Mouse (Mus musculus) stomach, embryonic 14.5 days (tissue): ENCODE measurements at regions not wholly inside any gene's neighbourhood (a gene's known extent, or its start where the extent isn't known, plus 50 kb on each side); places are given as distances from the start of the nearest gene placed in this dataset.

Source experiments
- ATAC-seq: fragments of 200-750 bp; cut with Nextera tagmentation; 2 replicates; pipeline ENCODE4 v1.8.0; 2017; ENCODE audit warnings: low read depth, moderate TSS enrichment; ENCODE audit not compliant: insufficient number of reproducible peaks, insufficient read depth, low FRiP score
- H3K27ac ChIP-seq: fragments of 300-500 bp; sonication (generic); 2 replicates; pipeline ENCODE4 v1.5.1; 2014; ENCODE audit warnings: mild to moderate bottlenecking, low read length, moderate library complexity, mixed read lengths
- H3K27me3 ChIP-seq: fragments of 300-500 bp; sonication (generic); 2 replicates; pipeline ENCODE4 v1.6.1; 2014; ENCODE audit warnings: low read length, control low read depth, mixed read lengths; ENCODE audit not compliant: control insufficient read depth, insufficient read depth
- H3K36me3 ChIP-seq: fragments of 300-500 bp; sonication (generic); 2 replicates; pipeline ENCODE4 v1.6.1; 2014; ENCODE audit warnings: mild to moderate bottlenecking, control low read depth, low read length, moderate library complexity, mixed read lengths; ENCODE audit not compliant: control insufficient read depth, insufficient read depth
- H3K4me1 ChIP-seq: fragments of 300-500 bp; sonication (generic); 2 replicates; pipeline ENCODE4 v1.6.1; 2014; ENCODE audit warnings: low read length, control low read depth, mixed read lengths; ENCODE audit not compliant: control insufficient read depth, insufficient read depth
- H3K4me2 ChIP-seq: fragments of 300-500 bp; sonication (generic); replicated peaks from 2 replicates; pipeline ENCODE4 v1.6.1; 2014; ENCODE audit warnings: low read depth, low read length, control low read depth
- H3K4me3 ChIP-seq: fragments of 300-500 bp; sonication (generic); 2 replicates; pipeline ENCODE4 v1.5.1; 2014; ENCODE audit warnings: low read depth, low read length, control low read depth
- H3K9ac ChIP-seq: fragments of 300-500 bp; sonication (generic); replicated peaks from 2 replicates; pipeline ENCODE4 v1.6.1; 2014; ENCODE audit warnings: low read depth, mild to moderate bottlenecking, control low read depth, low read length, moderate library complexity, mixed read lengths
- H3K9me3 ChIP-seq: fragments of 300-500 bp; sonication (generic); 2 replicates; pipeline ENCODE4 v1.6.1; 2016; ENCODE audit warnings: low read depth, low read length, control low read depth; ENCODE audit not compliant: control insufficient read depth
- WGBS: fragments of 180-500 bp; shearing (Covaris S2); extraction: QIAGEN DNeasy Blood & Tissue Kit; methylation state at CpG from one replicate; pipeline ENCODE4 v1.1.7; 2014; 5-methylcytosine and 5-hydroxymethylcytosine counted together

DNA sequence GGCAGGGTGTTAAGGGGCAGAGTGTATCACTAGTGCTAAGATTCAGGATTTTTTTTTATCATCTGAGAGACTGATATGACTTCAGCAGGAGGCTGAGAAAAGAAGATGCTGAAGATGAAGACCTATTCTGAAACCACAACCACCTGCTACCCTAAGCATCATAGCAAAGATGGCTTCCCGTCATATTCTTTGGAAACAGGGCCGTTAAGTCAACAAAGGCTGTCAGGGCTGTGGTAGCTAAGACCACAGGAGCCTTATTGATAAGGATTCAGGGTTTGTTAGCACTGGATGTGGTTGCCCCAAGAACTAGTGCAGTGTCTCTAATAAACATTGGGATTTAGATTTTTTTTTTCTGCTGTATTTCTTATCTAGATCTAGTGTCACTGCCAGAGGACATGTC, 56.7 kb upstream of the Rasgrp1 start:
- H3K27ac ChIP-seq, result no peak overlapping the region
- WGBS, result 73% methylated on average over 2 of the region's 2 CpGs
- no peaks in the 10 kb centered on the region for H3K36me3 ChIP-seq
- H3K4me3 ChIP-seq, result no peak overlapping the region
- no peak overlapping the region for H3K9ac ChIP-seq
- no peaks in the 10 kb centered on the region for H3K4me1 ChIP-seq
- H3K27me3 ChIP-seq, result no peaks in the 10 kb centered on the region
- no peaks in the 10 kb centered on the region for H3K9me3 ChIP-seq
- no peak for ATAC-seq
- H3K4me2 ChIP-seq, result no peak overlapping the region

DNA sequence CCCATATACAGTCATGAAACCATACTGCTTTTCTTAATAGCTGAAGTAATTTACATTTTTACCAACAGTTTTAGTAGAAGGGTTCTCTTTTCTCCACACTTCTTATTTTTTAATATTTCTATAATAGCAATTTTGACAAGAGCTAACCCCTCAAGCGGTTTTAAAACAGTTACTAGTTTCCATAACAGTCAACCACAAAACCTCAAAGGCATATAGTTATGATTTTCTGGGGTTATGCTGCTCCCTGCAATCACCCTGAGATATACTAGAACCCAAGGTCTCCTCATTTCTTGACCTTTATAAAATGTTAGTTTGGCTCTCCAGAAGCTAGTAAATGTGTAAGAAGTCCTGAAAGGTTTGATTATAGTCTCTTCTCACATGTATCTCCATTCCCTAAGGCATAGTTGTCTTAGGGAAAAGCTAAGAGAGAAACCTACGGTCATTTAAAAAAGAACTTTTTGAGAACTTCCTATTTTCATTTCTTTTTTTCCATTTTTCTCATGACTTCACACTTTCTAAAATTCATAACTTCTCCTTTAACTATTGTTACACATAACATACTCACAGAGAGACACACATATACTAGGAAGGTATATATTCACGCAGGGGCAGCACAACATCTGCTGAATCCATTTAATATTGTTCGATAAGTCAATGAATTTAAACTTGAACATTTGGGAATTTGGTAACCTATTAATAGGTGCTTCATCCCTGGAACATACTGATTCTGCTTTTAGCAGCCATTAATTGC, 60.8 kb upstream of the Rasgrp1 start:
- no peaks in the 10 kb centered on the region for H3K9me3 ChIP-seq
- no peaks in the 10 kb centered on the region for H3K27me3 ChIP-seq
- no peaks in the 10 kb centered on the region for H3K36me3 ChIP-seq
- H3K4me3 ChIP-seq, result no peak overlapping the region
- no peak overlapping the region for H3K4me2 ChIP-seq
- H3K9ac ChIP-seq, result no peak overlapping the region
- no peak for ATAC-seq
- 90% methylated on average over 4 of the region's 4 CpGs for WGBS
- no peaks in the 10 kb centered on the region for H3K4me1 ChIP-seq
- H3K27ac ChIP-seq, result no peak overlapping the region

DNA sequence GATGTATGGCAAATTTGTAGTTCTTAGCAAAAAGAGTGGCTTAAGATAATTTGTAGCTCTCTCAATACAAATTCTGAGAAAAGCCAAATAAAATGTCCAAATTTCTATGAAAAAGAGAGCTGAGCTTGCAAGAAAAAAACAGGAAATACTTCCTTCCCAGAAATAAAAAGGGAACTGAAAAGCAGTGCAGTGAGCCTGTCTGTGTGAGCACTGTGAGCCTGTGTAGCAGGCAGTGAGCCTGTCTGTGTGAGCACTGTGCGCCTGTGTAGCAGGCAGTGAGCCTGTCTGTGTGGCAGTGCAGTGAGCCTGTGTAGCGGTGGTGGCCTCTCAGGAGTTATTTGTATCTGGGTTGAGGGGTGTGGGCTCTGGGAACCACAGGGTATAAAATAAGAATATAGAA, 62.7 kb upstream of the Rasgrp1 start:
- no peaks in the 10 kb centered on the region for H3K4me1 ChIP-seq
- 61% methylated on average over 2 of the region's 2 CpGs for WGBS
- no peak for ATAC-seq
- H3K27ac ChIP-seq, result no peak overlapping the region
- H3K36me3 ChIP-seq, result no peaks in the 10 kb centered on the region
- no peak overlapping the region for H3K9ac ChIP-seq
- H3K9me3 ChIP-seq, result no peaks in the 10 kb centered on the region
- H3K4me2 ChIP-seq, result no peak overlapping the region
- no peak overlapping the region for H3K4me3 ChIP-seq
- no peaks in the 10 kb centered on the region for H3K27me3 ChIP-seq

DNA sequence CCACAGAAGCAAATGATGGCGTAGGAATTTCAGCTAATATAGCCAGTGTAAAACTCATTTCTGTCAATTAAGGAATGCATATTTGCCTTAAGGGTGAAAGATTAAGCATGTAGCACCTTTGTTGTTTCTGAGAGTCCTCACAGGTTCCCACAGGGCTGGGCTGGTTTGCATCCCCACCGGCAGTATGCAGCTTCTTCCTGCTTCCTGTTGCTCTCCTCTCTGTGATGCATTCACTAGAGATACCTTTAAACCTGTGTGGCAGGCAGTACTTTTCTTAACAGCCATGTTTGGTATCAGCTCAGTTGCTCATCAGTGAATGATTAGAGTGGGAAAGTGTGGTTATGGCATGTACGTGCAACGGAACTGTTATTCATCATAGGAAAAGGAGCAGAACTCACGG, 65.4 kb upstream of the Rasgrp1 start:
- ATAC-seq, result no peak
- H3K4me2 ChIP-seq, result no peak overlapping the region
- H3K27ac ChIP-seq, result no peak overlapping the region
- H3K4me1 ChIP-seq, result no peaks in the 10 kb centered on the region
- 72% methylated on average over 5 of the region's 5 CpGs for WGBS
- H3K36me3 ChIP-seq, result no peaks in the 10 kb centered on the region
- no peak overlapping the region for H3K4me3 ChIP-seq
- H3K27me3 ChIP-seq, result no peaks in the 10 kb centered on the region
- no peak overlapping the region for H3K9ac ChIP-seq
- no peaks in the 10 kb centered on the region for H3K9me3 ChIP-seq

DNA sequence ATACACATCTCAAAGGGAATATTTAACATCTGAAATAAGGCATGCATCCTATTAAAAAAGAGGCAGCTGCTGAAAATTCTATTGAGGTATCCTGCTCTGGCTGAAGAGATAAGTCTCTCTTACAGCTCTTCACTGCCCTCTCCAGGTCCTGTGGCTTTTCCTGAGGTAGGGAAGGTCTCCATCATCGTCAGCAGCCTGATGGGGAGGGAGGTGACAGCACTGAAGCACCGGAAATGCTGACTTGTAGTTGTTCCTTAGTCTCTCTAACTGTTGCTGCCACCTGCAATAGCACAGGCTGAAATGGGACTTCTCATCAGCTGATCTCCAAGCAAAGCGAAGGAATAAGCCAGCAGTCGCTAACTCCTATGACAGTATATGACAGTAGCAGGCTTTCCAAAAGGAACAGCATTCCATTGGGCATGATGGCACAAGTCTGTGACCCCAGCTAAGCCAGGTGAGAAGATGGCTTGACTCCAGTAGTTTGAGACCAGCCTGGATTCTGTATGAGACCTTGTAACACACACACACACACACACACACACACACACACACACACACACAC, 69.3 kb upstream of the Rasgrp1 start:
- Histone ChIP-seq H3K27me3 (no peaks in the 10 kb centered on the region), H3K4me1 (no peaks in the 10 kb centered on the region), H3K4me2 (no peak overlapping the region), H3K4me3 (no peak overlapping the region), H3K36me3 (no peaks in the 10 kb centered on the region), H3K9me3 (no peaks in the 10 kb centered on the region), H3K9ac (no peak overlapping the region), H3K27ac (no peak overlapping the region)
- no peak for ATAC-seq
- 40% methylated on average over 4 of the region's 4 CpGs for WGBS

DNA sequence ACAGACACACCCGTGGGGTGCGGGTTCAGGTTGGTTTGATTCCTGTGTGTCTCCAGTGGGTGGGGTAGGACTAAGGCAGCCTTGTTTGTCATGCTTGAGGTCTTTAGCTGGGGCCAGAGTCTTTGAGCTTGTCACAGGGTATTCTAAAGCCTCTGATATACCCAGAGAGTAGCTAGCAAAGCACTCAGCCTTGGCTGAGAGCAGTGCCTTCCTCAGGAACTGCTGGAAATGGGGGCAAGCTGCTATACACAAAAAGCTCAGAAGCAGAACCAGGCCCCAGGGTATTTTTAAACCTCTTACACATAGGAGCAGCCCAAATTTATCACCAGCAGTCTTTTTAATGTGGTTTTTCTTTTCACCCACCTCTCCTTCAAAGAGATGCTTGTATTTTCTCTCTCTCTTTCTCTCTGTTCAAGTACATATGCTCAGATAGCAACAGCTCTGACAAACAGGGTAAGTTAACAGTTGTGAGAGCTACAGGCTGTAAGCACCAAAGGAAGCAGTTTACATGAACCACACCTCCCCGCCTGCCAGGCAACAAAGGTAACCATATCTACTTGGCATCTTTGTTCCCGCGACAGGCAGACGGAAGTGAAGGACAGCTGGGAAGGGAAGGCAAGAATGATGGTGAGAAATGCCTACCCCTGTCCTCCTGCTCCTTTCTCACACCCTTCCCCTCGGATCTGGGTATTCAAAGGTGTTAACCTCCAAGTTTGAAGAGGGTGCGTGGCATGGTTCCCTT, 74.6 kb upstream of the Rasgrp1 start:
- no peaks in the 10 kb centered on the region for H3K4me1 ChIP-seq
- no peak overlapping the region for H3K27ac ChIP-seq
- no peak overlapping the region for H3K4me2 ChIP-seq
- H3K9ac ChIP-seq, result no peak overlapping the region
- no peaks in the 10 kb centered on the region for H3K27me3 ChIP-seq
- no peaks in the 10 kb centered on the region for H3K9me3 ChIP-seq
- no peak for ATAC-seq
- 57% methylated on average over 8 of the region's 8 CpGs for WGBS
- no peak overlapping the region for H3K4me3 ChIP-seq
- H3K36me3 ChIP-seq, result no peaks in the 10 kb centered on the region

DNA sequence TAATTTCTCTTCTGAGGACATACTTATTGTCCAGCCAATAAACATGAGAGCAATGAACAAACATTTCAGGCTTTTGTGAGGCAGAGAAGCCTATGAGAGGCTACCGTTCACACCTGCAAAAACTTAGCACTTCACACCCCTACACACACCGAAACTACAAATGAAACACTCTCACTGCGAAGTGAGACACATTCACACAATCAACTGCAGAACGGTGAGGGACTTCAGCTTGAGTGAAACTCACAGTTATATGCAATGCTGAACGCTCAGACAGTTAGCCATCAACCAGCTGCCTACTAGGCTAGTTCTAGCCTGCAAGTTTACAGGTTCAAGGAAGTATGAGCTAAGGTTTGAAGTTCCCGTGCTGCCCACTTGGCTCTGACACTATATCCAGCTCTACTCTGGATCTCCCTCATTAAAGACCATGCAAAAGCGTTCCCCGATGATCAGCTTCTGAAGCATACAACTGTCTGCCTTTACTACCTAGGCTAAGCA, 75.4 kb upstream of the Rasgrp1 start:
- Histone ChIP-seq H3K36me3 (no peaks in the 10 kb centered on the region), H3K9ac (no peak overlapping the region), H3K9me3 (no peaks in the 10 kb centered on the region), H3K4me3 (no peak overlapping the region), H3K27me3 (no peaks in the 10 kb centered on the region), H3K27ac (no peak overlapping the region), H3K4me2 (no peak overlapping the region), H3K4me1 (no peaks in the 10 kb centered on the region)
- WGBS, result 84% methylated on average over 8 of the region's 8 CpGs
- no peak for ATAC-seq

DNA sequence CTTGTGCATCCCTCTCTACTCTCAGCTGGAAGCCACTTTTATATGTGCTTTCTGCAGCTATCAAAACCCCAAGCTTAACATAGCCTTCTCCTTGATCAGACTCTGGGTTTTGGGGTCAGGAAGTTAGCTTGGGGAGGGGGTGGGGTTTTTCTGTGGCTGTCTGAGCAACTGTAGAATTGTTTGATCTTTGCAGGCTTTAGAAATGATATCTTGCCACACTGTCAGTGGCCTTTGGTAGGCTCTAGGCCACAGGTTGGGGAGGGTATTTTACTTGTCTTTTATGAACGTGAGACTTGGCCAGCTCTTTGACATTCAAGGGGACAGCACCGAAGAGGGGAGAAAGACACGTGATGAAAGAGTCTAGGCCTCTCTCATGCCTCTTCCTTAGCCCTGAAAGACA, 75.9 kb upstream of the Rasgrp1 start:
- Histone ChIP-seq H3K36me3 (no peaks in the 10 kb centered on the region), H3K27ac (no peak overlapping the region), H3K4me3 (no peak overlapping the region), H3K4me1 (no peaks in the 10 kb centered on the region), H3K9me3 (no peaks in the 10 kb centered on the region), H3K4me2 (no peak overlapping the region), H3K27me3 (no peaks in the 10 kb centered on the region), H3K9ac (no peak overlapping the region)
- WGBS, result 81% methylated on average over 3 of the region's 3 CpGs
- no peak for ATAC-seq
